Mouse (Mus musculus): ENCODE measurements around the gene Hspa1l.
A peak's percentile ranks its signal among the peaks of the same experiment; 100 is the strongest.
"Not testable (repeated sequence)": the region's sequence is repeated elsewhere in the genome, so short reads cannot be mapped to it uniquely, and the experiment has no call there.

The Hspa1l gene

DNA sequence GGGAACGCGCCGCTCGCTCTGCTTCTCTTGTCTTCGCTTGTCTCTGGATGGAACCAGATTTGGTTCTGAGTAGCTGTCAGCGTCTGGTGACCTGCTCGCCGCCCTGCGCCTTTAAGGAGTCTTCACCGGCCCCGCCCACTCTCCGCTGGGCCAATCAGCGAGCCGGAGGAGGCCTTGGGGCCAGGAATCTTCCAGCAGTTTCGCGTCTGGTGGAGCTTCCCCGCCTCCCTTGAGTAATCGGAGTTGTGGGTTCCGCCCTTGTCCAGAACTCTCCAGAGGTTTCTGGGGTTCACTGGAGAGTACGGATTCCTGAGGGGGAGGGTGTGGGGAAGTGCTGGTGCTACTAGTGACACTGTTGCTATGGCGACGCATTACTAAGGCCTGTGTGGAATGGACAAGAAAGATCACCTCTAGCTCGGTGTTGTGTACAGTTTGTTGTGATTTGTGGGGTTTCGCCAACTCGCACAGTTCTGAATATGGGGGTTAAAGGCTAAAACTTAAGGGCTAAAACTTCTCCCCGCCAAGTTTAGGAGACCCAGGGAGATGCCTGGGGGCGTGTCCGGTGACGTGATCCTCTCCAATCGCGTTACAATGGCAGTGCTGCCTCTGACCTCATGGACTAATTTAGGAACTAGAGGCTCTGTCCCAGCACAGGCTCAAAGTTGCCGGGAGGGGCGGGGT lies at the start of gene Hspa1l, which contains the start of gene Hspa1a:
Hspa1l (plus strand) TSS at position 635 of the 681 bp plus-strand sequence.
Hspa1a (minus strand) TSS at position 88 of the 681 bp plus-strand sequence.
- ATAC-seq (ENCODE audit: low TSS enrichment): peak; percentile 93

DNA sequence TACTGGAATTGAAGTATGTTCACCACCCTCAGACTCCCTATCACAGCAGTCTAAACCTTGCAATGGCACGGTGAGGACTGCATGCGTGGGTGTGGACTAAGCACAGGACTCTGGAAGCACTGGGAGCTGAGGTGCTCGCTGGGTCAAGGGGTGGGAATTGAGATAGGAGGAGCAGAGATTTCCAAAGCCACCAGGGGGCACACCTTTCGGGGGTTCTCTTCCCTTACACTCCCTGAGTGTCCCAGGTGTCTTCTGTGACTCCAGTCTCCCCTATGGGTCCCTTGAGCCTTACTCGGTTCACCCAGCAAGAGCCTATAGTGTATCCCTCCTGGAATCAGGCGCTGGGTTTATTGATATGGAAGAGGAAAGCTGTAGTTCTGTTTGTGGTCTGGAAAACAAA lies 49.6 kb upstream of the Hspa1l start:
- ATAC-seq (ENCODE audit: low TSS enrichment): no peak

DNA sequence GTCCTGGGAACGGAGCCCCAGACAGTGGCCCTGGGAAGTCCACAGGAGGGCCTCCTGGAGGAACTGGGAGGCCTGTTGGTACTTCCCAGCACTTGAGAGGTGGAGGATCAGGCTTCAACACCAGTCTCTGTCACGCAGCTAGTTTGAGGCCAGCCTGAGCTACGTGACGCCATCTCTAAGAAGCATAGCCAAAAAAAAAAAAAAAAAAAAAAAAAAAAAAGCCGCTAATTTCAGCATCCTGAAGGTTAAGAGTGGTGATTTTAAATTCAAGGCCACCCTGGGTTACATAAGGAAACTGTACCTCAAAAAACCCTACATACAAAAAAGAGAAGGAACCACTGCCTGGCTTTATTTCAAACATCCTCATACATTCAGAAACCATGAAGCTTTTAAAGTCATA lies 48.2 kb upstream of the Hspa1l start:
- ATAC-seq (ENCODE audit: low TSS enrichment): no peak

DNA sequence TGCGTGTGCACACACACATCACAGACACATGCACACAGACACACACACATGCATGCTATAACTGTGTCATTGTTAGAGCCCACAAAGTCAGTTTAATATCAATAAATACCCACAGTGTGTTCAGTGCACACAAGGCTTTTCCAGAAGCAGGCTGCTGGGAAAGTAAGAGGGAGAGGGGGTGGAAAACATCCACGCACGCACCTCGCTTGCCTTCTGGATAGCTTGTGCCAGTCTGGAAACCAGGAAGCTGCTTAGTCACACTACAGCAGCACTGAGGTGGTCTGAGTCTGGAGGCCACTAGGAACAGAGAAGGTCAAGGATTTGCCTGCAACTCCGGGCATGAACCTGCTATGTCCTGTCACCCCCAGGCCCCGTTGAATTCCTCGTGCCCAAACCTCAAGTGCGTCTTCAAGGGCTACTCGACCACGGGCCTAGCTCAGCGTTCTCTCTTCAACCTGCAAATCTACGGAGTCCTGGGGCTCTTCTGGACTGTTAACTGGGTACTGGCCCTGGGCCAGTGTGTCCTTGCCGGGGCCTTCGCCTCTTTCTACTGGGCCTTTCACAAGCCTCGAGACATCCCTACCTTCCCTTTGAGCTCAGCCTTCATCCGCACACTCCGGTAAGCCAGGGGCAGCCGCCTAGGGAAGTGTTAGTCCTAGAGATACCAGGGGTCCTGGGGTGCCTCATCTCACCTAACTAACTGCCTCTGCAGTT lies 45.0 kb upstream of the Hspa1l start:
- peak; percentile 40; the same call in 1 of the 2 replicates for ATAC-seq (ENCODE audit: low TSS enrichment)

DNA sequence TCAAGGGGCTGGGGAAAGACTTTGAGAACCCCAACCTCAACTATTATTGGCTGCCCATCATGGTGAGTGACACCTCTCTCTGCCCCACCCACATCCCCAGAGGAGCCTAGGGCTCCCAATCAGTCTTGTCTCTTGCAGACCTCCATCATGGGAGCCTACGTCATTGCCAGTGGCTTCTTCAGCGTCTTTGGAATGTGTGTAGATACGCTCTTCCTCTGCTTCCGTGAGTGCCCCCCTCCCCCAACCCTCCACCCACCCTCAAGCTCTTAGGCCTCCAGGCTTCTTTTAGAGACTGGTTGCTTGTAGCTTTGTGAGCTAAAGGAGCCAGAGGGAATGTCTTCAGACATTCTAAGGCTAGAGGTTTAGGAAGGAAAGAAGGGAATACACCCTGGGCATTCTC lies 43.7 kb upstream of the Hspa1l start:
- no peak for ATAC-seq (ENCODE audit: low TSS enrichment)

DNA sequence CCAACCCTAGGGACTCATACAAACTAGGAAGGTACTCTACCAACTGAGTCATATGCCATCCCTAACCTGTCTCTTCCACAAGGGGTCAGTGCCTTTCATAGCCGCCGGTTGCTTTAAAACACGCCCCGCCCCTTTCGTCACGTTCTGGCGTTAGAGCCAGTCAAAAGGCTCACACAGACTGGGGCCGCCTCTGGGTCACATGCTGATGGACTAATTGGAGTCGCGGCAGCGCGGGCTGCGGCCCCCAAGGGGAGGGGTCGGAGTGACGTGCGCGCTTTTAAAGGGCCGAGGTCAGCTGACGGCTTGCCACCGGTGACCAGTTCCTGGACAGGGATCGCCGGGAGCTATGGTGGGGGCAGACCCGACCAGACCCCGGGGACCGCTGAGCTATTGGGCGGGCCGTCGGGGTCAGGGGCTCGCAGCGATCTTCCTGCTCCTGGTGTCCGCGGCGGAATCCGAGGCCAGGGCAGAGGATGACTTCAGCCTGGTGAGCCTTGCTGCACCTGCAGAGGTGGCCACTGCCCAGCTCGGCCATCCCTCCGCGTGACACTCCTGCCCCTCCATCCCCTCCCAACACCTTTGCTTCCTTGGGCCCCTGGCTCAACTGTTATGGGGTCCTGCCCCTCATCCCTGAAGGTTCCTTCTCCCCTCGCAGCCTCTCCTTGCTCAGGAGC lies 41.3 kb upstream of the Hspa1l start, which contains the start of gene Neu1:
Neu1 (plus strand) TSS at position 193 of the 674 bp plus-strand sequence.
- peak; percentile 90 for ATAC-seq (ENCODE audit: low TSS enrichment)

DNA sequence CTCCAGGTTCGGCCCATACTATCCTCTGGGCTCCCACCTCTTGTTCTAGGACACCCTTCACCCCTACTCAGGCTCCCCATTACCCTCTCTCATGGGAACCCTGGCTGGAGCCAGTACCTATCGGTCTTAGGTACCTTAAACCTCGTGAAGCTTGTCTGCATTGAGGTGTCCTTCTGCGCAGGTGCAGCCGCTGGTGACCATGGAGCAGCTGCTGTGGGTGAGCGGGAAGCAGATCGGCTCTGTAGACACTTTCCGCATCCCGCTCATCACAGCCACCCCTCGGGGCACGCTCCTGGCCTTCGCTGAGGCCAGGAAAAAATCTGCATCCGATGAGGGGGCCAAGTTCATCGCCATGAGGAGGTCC lies 40.8 kb upstream of the Hspa1l start:
- ATAC-seq (ENCODE audit: low TSS enrichment): peak; percentile 44; the same call in 1 of the 2 replicates

DNA sequence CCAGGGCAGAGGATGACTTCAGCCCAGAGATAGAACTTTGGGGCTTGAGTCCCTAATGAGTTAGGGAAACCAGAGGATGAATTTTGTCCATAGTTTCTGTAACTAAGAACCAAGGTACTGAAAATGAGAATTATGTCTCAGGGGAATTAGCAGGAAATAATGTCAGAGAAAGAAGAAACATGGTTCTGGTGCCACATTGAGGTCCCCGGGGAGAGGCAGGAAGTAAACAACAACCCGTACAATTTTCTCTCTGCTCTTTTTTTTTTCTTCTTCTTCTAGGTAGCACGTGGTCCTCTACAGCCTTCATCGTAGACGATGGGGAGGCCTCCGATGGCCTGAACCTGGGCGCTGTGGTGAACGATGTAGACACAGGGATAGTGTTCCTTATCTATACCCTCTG lies 40.2 kb upstream of the Hspa1l start:
- no peak for ATAC-seq (ENCODE audit: low TSS enrichment)

DNA sequence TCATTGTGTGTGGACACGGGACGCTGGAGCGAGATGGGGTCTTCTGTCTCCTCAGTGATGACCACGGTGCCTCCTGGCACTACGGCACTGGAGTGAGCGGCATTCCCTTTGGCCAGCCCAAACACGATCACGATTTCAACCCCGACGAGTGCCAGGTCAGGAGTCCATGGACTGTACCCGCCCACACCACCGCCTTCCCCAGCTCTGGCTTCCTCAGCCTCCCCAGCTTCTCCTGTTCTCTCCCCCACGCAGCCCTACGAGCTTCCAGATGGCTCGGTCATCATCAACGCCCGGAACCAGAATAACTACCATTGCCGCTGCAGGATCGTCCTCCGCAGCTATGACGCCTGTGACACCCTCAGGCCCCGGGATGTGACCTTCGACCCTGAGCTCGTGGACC lies 38.5 kb upstream of the Hspa1l start:
- no peak for ATAC-seq (ENCODE audit: low TSS enrichment)

DNA sequence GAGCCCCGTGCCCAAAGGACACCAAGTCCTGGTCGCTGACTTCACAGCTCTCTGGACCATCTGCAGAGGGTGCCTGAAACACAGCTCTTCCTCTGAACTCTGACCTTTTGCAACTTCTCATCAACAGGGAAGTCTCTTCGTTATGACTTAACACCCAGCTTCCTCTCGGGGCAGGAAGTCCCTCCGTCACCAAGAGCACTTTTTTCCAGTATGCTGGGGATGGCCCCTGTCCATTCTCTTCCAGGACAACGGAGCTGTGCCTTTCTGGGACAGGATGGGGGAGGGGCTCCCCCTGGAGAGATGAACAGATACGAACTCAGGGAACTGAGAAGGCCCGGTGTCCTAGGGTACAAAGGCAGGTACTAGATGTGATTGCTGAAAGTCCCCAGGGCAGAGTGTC lies 37.7 kb upstream of the Hspa1l start:
- ATAC-seq (ENCODE audit: low TSS enrichment): no peak

DNA sequence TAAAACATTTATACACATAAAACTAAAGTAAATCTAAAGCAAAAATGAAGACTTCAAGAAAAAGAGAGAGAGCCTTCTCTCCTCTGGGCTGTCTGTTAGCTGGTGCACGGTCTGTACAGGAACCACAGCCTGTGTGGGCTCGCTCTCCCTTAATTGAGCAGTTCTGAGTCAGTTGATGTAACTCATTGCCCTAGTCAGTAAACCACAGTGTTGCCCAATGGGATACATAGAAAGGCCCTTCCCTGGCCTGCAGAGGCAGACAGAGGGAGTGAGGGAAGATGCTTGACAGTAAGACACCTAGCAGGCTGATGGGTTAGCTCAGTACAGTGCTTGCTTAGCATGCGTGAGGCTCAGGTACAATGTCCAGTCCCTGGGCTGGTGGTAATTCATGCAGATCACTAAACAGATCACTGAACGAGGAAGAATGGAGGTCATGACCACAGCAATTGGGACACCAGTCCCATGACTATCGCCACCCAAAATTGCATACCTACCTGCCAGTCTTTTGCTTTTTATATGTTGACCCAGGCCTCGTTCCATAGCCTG lies 34.5 kb upstream of the Hspa1l start:
- no peak for ATAC-seq (ENCODE audit: low TSS enrichment)

DNA sequence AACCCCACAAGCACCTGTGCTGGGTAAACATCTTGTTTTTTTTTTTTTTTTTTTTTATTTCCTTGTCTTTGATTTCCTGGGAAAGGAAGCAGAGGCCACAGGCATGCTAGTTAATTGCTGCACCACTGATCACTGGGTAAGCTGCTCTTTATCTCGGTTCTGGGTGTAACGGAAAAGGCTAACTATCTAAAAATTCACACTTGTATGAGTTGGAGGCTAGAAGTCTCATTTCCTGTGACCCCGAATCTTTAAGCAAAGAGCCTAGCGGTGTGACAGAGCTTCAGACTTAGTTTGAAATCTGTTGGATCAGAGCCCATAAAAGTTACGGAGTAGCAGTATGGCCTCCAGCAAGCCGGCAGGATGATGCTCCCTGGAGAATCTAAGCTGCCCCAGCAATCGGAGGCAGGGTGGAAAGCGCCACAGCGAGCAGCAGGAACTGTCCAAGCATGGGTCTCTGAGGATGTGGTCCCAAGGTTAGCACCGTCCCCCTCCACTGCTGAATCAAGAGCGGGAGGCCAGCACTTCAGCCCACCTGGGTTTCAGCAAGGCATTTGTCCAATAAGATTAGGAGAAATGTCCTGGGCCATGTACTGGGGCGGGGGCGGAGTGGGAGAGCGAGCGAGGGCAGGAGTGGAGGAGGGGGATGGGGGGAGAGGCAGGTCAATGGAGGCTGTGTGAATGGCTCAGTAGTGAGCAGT lies 31.0 kb upstream of the Hspa1l start:
- ATAC-seq (ENCODE audit: low TSS enrichment): no peak

DNA sequence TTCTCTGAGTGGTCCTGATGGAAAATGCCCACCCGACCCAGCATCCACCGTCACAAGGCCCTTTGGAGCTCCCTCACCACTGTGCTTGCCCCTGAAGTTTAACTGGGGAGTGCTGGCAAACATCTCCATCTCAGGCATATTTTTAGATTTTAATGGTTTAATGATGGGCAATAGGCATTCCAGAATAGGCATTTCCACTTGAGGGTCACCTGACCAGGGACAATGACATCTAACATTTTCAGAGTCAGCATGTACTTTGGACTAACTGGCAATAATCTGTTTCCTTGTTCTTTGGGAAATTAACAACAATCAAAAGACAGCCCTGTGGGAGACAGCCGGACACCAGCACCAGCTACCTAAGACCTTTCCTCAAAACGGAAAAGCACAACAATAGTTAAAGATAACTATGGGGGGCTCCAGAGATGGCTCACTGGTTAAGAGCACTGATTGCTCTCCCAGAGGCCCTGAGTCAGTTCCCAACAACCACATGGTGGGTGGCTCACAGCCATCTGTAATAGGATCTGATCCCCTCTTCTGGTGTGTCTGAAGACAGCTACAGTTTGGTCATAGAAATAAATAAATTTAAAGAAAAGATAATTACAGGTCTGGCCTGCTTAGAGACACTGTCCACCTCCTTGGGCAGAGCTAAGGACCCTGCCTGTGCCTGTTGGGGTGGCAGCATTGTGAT lies 29.2 kb upstream of the Hspa1l start:
- no peak for ATAC-seq (ENCODE audit: low TSS enrichment)

DNA sequence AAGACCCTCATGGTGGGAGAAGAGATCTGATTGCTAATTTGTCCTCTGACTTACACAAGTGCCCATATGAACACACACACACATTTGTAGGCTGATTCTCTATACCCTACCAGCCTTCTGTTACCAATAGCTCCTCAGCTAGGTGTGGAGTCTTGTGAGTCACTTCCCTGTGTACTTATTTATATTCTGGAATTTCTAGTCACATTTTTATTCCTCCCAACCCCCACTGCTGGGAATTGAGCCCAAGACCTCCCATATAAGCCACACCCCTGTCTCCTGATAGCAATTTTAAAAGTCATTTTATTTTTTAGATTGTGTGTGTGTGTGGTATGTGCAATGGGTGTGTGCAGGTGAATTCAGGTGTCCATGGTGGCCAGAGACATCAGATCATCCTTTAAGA lies 28.1 kb upstream of the Hspa1l start:
- ATAC-seq (ENCODE audit: low TSS enrichment): no peak

DNA sequence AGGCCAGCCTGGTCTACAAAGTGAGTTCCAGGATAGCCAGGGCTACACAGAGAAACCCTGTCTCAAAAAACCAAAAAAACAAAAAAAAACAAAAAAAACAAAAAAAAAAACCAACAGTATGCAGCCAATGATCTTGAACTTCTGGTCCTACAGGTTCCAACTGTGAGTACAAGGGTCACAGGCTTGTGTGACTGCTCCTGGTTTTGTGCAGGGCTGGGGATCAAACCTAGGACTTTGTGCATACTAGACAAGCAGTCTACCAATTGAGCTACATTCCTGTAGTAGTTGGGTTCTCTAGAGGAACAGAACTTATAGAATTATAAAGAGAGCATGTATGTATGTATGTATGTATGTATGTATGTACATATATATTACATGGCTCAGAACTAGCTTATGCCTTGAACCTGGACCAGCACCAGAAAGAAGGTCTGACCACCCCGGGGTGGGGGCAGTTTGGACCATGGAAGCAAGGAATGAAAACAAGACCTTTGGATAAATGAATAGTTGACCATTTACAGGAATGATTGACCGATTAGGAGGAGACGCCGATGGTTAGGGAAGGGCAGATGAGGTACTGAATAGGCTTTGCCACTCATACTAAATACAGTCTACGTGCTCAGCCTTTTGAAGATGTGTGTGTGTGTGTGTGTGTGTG lies 25.9 kb upstream of the Hspa1l start:
- no peak for ATAC-seq (ENCODE audit: low TSS enrichment)

DNA sequence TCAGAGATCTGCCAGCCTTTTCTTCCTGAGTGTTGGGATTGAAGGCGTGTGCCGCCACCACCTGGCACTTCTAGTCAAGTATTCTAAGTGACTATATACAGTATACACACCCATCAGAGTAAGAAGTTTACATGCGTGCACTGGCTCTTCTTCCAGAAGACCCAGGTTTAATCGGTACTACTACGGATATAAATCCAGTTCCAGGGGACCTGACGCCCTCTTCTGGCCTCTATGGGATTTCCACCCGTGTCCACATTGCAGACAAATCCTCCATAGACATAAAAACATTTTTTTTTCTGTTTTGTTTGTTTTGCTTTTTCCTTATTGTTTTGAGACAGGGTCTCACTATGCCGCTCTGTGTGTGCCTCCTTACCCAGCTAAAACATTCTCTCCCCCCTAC lies 24.9 kb upstream of the Hspa1l start:
- no peak for ATAC-seq (ENCODE audit: low TSS enrichment)

DNA sequence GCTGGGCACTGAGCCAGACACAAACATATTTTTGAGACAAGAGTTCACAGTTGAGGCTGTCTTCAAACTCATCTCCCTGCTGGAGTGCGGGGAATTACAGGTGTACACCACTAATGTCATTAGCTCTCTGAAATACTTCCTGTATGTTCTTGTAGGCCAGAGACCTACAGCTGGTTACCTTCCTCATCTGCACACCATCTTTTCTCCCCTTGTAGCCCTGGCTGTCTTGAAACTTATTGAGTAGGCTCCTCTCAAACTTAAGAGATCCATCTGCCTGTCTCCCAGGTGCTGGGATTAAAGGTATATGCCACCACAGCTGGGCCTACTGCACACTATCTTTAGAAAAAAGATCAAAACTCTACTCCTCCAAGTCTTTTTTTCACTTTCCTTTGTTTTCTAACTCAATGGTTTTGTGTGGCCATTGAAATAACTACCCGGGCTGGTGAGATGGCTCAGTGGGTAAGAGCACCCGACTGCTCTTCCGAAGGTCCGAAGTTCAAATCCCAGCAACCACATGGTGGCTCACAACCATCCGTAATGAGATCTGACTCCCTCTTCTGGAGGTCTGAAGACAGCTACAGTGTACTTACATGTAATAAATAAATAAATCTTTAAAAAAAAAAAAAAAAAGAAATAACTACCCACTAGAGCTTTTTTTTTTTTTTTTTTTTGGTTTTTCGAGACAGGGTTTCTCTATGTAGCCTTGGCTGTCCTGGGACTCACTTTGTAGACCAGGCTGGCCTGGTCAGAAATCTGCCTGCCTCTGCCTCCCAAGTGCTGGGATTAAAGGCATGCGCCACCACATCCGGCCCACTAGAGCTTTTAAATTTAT lies 23.6 kb upstream of the Hspa1l start:
- ATAC-seq (ENCODE audit: low TSS enrichment): not testable (repeated sequence)

DNA sequence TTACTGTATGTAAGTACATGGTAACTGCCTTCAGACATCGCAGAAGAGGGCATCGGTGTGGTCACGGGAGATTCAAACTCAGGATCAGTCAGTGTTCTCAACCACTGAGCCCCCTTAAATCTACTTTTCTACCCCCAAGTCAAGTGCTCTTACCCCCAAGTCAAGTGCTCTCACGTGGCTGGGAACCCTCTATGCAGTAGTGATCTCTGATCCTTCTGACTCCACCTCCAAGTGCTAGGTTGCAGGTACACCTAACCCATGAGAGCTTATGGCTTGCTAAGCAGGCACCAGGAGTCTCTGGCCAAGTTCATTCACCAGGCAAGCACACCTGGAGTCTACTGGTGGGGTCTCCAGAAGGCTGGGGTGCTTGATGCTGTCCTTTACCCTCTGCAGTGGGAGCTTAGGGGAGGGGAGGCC lies 22.9 kb upstream of the Hspa1l start:
- no peak for ATAC-seq (ENCODE audit: low TSS enrichment)

DNA sequence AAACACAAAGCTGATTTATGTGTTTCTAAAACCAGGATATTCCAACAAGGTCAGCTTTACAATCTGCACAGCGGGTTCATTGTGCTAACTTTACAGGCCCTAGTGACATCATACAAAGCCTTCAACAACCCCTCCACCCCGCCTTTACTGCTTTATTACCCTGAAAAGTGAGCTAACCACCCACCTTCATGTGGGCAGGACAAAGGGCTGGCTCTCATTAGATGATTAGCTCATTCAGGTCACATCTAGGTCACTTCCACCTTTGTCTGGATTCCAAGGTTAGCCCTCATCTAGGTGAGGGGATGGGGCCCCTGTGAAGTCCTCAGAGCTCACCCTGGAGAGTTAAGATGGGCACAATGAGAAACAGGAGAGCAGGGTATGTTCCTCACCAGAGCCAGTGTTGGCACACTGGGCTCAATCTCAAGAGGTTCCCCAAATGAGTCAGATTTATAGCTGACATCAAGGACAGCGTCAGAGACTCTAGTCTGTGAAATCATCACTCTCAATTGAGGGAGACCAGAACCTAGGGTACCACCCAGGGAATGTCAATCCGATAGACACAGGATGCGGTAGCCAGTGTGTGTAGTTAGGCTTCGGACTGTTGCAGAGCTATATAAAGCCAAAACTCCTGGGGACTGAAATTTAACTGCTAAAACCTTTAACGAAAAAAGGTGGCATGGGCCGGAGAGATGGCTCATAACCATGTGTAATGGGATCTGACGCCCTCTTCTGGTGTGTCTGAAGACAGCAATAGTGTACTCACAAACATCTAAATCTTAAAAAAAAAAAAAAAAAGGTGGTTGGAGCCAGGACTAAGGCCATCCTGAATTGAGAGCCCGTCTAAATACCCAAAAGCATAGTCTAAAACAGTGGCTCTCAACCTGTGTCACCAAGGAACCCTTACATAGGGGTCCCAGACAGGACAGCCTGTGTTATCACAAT lies 21.7 kb upstream of the Hspa1l start:
- ATAC-seq (ENCODE audit: low TSS enrichment): no peak
